Comparison of ENCODE assay signal across 9 mouse cellular contexts in genomic region chr9:79721056-79721455, GRCm38 (mm10). TPM values are rescaled to one million over a fixed set of nuclear protein-coding genes. Genes with fewer than 3 reads are reported as not detected.
A peak's percentile ranks its signal among the peaks of the same experiment; 100 is the strongest.
DNase-seq lines count a peak whose midpoint lies in the region; ATAC-seq lines count a peak whose summit lies in the region.
"Had no signal": no experiment of that assay in that cellular context is flagged by ENCODE, and none has a peak within 500 bp of the region (broad histone marks: within the 10 kb centered on the region; RNA-seq: fewer than 3 reads in every experiment).

No protein-coding gene starts in this region.

- 7% methylated on average over 9 of the region's 9 CpGs for WGBS in embryonic facial prominence, embryonic 12.5 days
- 8% methylated on average over 9 of the region's 9 CpGs for WGBS in hindbrain, embryonic 12.5 days
- 8% methylated on average over 9 of the region's 9 CpGs for WGBS in limb, embryonic 11.5 days
- WGBS in neural tube, embryonic 15.5 days, result 10% methylated on average over 9 of the region's 9 CpGs

- H3K4me1 ChIP-seq in embryonic facial prominence, embryonic 12.5 days, result peaks cover 17% of the 10 kb centered on the region
- peaks cover 24% of the 10 kb centered on the region for H3K4me1 ChIP-seq in hindbrain, embryonic 12.5 days
- H3K4me1 ChIP-seq in limb, embryonic 11.5 days (ENCODE audit: control insufficient read depth, insufficient read depth, low read length), result peaks cover 7% of the 10 kb centered on the region
- H3K4me1 ChIP-seq in neural tube, embryonic 15.5 days, result peaks cover 44% of the 10 kb centered on the region

- H3K4me3 ChIP-seq in embryonic facial prominence, embryonic 12.5 days, result no peak overlapping the region; the same call in 1 of the 2 replicates
- no peak overlapping the region for H3K4me3 ChIP-seq in hindbrain, embryonic 12.5 days
- no peak overlapping the region for H3K4me3 ChIP-seq in limb, embryonic 11.5 days (ENCODE audit: low read depth, low read length)
- peak overlapping the region; percentile 23 for H3K4me3 ChIP-seq in neural tube, embryonic 15.5 days (replicated peaks)
- H3K4me3 ChIP-seq: megakaryocyte, embryonic 14.5 days had no signal

- no peak overlapping the region for H3K27ac ChIP-seq in embryonic facial prominence, embryonic 12.5 days
- H3K27ac ChIP-seq in hindbrain, embryonic 12.5 days, result no peak overlapping the region
- H3K27ac ChIP-seq in limb, embryonic 11.5 days (replicated peaks; ENCODE audit: low read depth, low read length), result no peak overlapping the region
- H3K27ac ChIP-seq in neural tube, embryonic 15.5 days (replicated peaks), result no peak overlapping the region

- DNase-seq in left cerebral cortex, adult 18-20 months (ENCODE audit: low spot score in 2 of 2), result peak; percentile 54 to 72
- no peak for DNase-seq in left cerebral cortex, adult 11 months (ENCODE audit: low spot score)
- peak; percentile 59 for DNase-seq in adipocyte (ENCODE audit: low spot score)
- DNase-seq in limb, embryonic 11.5 days (ENCODE audit: low spot score), result peak; percentile 73
- DNase-seq in thymus, postnatal 25 days, result no peak

- no peak overlapping the region for H3K9ac ChIP-seq in embryonic facial prominence, embryonic 12.5 days
- no peak overlapping the region for H3K9ac ChIP-seq in hindbrain, embryonic 12.5 days
- H3K9ac ChIP-seq in limb, embryonic 11.5 days (ENCODE audit: low read length), result no peak overlapping the region
- H3K9ac ChIP-seq in neural tube, embryonic 15.5 days (replicated peaks), result no peak overlapping the region

- H3K27me3 ChIP-seq in embryonic facial prominence, embryonic 12.5 days, result peaks cover 13% of the 10 kb centered on the region
- H3K27me3 ChIP-seq in hindbrain, embryonic 12.5 days, result peaks cover 42% of the 10 kb centered on the region
- H3K27me3 ChIP-seq in limb, embryonic 11.5 days (ENCODE audit: control insufficient read depth, insufficient read depth, low read length), result peaks cover 23% of the 10 kb centered on the region
- H3K27me3 ChIP-seq in neural tube, embryonic 15.5 days (replicated peaks), result peaks cover 26% of the 10 kb centered on the region

- no peaks in the 10 kb centered on the region for H3K36me3 ChIP-seq in embryonic facial prominence, embryonic 12.5 days
- no peaks in the 10 kb centered on the region for H3K36me3 ChIP-seq in hindbrain, embryonic 12.5 days
- H3K36me3 ChIP-seq in limb, embryonic 11.5 days (ENCODE audit: control insufficient read depth, insufficient read depth, low read length), result no peaks in the 10 kb centered on the region
- no peaks in the 10 kb centered on the region for H3K36me3 ChIP-seq in neural tube, embryonic 15.5 days

- ATAC-seq in embryonic facial prominence, embryonic 12.5 days (ENCODE audit: insufficient number of reproducible peaks, insufficient read depth, low FRiP score, low TSS enrichment), result no peak
- ATAC-seq in hindbrain, embryonic 12.5 days (ENCODE audit: low FRiP score), result no peak
- ATAC-seq in limb, embryonic 11.5 days (ENCODE audit: insufficient number of reproducible peaks, low FRiP score, low TSS enrichment, low read depth), result no peak
- no peak for ATAC-seq in neural tube, embryonic 15.5 days (ENCODE audit: low FRiP score)

- H3K9me3 ChIP-seq in embryonic facial prominence, embryonic 12.5 days, result peaks cover 3% of the 10 kb centered on the region; the same call in 1 of the 2 replicates
- H3K9me3 ChIP-seq in hindbrain, embryonic 12.5 days (replicated peaks), result no peaks in the 10 kb centered on the region
- H3K9me3 ChIP-seq in limb, embryonic 11.5 days (ENCODE audit: control insufficient read depth, low read length), result no peaks in the 10 kb centered on the region; the same call in 1 of the 2 replicates
- no peaks in the 10 kb centered on the region for H3K9me3 ChIP-seq in neural tube, embryonic 15.5 days (replicated peaks)

- peak overlapping the region; percentile 68 for H3K4me2 ChIP-seq in embryonic facial prominence, embryonic 12.5 days (replicated peaks)
- H3K4me2 ChIP-seq in hindbrain, embryonic 12.5 days (replicated peaks), result peak overlapping the region; percentile 25; the same call in 1 of the 2 replicates
- H3K4me2 ChIP-seq in limb, embryonic 11.5 days (ENCODE audit: low read depth, severe bottlenecking), result no peak overlapping the region
- H3K4me2 ChIP-seq in neural tube, embryonic 15.5 days, result peak overlapping the region; percentile 95

RNA-seq across cellular contexts. Expression of gene Col12a1, which starts 2.4 kb away (rescaled TPM):
- total RNA-seq in left cerebral cortex, adult 18-20 months (2021), result 1 to 10 TPM; 5.3 to 6.1 TPM
- polyA plus RNA-seq in embryonic facial prominence, embryonic 12.5 days (2016; fragmentation: Nextera tagmentation; extraction: Ambion mirVana), result 58.9 TPM in 2 replicates
- 53.8 and 60.1 TPM in 2 replicates for polyA plus RNA-seq in hindbrain, embryonic 12.5 days (2016; fragmentation: Nextera tagmentation; extraction: Ambion mirVana)
- polyA plus RNA-seq in limb, embryonic 11.5 days (2014; fragmentation: Nextera tagmentation; extraction: Ambion mirVana), result 25.7 and 26.4 TPM in 2 replicates
- 20.5 and 21.2 TPM in 2 replicates for polyA plus RNA-seq in neural tube, embryonic 15.5 days (2015; fragmentation: Nextera tagmentation; extraction: Ambion mirVana)

RNA-seq across cellular contexts. Expression of gene Cox7a2, which starts 38.6 kb away (rescaled TPM):
- total RNA-seq in left cerebral cortex, adult 18-20 months (2021), result 100 to 1,000 TPM; 384 TPM
- polyA plus RNA-seq in embryonic facial prominence, embryonic 12.5 days (2016; fragmentation: Nextera tagmentation; extraction: Ambion mirVana), result 580 and 621 TPM in 2 replicates
- 574 and 638 TPM in 2 replicates for polyA plus RNA-seq in hindbrain, embryonic 12.5 days (2016; fragmentation: Nextera tagmentation; extraction: Ambion mirVana)
- 686 and 709 TPM in 2 replicates for polyA plus RNA-seq in limb, embryonic 11.5 days (2014; fragmentation: Nextera tagmentation; extraction: Ambion mirVana)
- polyA plus RNA-seq in neural tube, embryonic 15.5 days (2015; fragmentation: Nextera tagmentation; extraction: Ambion mirVana), result 849 and 1,018 TPM in 2 replicates

Comparison
In these comparisons a context has a peak if more than half of its experiments do, and no peak if none do; other contexts are left out.
1. DNase-seq: peak in left cerebral cortex, adult 18-20 months (2 of 2), adipocyte (single experiment) and limb, embryonic 11.5 days (single experiment); none in left cerebral cortex, adult 11 months (single experiment) and thymus, postnatal 25 days (single experiment).